Mouse (Mus musculus) c-Kit-negative CD71-positive TER-119-positive erythroid progenitor cells, embryonic 14.5 days (primary cell): Measurements from ENCODE around the gene Mrto4.
A peak's percentile ranks its signal among the peaks of the same experiment; 100 is the strongest.

Source experiments
- DNase-seq: peaks from one replicate; pipeline ENCODE4 v3.0.0-alpha.2; 2013; ENCODE audit warnings: low read depth, low spot score

Mrto4 gene

GRCm38 (mm10) chr4:139340835-139341234 lies 11.5 kb downstream of the Mrto4 start:
- no peak for DNase-seq

- DNase-seq: no peak
Observed at GRCm38 (mm10) chr4:139338145-139338544, 14.2 kb downstream of the Mrto4 start.

- peak; percentile 87 for DNase-seq
Observed at GRCm38 (mm10) chr4:139336822-139337483, 15.4 kb downstream of the Mrto4 start.

GRCm38 (mm10) chr4:139335507-139335906 lies 16.9 kb downstream of the Mrto4 start:
- peak; percentile 60 for DNase-seq

GRCm38 (mm10) chr4:139334631-139335295 lies 17.6 kb downstream of the Mrto4 start:
- no peak for DNase-seq

- DNase-seq: peak; percentile 90
Observed at GRCm38 (mm10) chr4:139330605-139331004, 21.8 kb downstream of the Mrto4 start.

- DNase-seq: no peak
Observed at GRCm38 (mm10) chr4:139319740-139320139, 32.6 kb downstream of the Mrto4 start.

GRCm38 (mm10) chr4:139318449-139318848 lies 33.9 kb downstream of the Mrto4 start:
- DNase-seq: no peak

GRCm38 (mm10) chr4:139312632-139313031 lies 39.7 kb downstream of the Mrto4 start:
- DNase-seq: no peak

GRCm38 (mm10) chr4:139311707-139312106 lies 40.7 kb downstream of the Mrto4 start:
- DNase-seq: no peak

GRCm38 (mm10) chr4:139310899-139311701 lies 41.3 kb downstream of the Mrto4 start:
- DNase-seq: no peak

GRCm38 (mm10) chr4:139310171-139310898 lies 42.0 kb downstream of the Mrto4 start, which contains the start of the genes Pqlc2 and Akr7a5:
Gene Pqlc2 (minus strand): TSS chr4:139310708.
Gene Akr7a5 (plus strand): TSS chr4:139310744.
- DNase-seq: peak; percentile 88

- no peak for DNase-seq
Observed at GRCm38 (mm10) chr4:139309651-139310050, 42.7 kb downstream of the Mrto4 start.

GRCm38 (mm10) chr4:139307916-139308315 lies 44.5 kb downstream of the Mrto4 start:
- no peak for DNase-seq

GRCm38 (mm10) chr4:139305521-139305920 lies 46.9 kb downstream of the Mrto4 start:
- DNase-seq: no peak

GRCm38 (mm10) chr4:139302241-139302640 lies 50.1 kb downstream of the Mrto4 start:
- no peak for DNase-seq

- DNase-seq: no peak
Observed at GRCm38 (mm10) chr4:139301780-139302179, 50.6 kb downstream of the Mrto4 start.

GRCm38 (mm10) chr4:139298671-139299366 lies 53.6 kb downstream of the Mrto4 start:
- DNase-seq: no peak

GRCm38 (mm10) chr4:139297566-139297965 lies 54.8 kb downstream of the Mrto4 start:
- DNase-seq: no peak
